Mouse (Mus musculus) kidney, postnatal 4 days (tissue): Measurements from ENCODE around the gene Zfp551.

Experiments
- DNase-seq, 2 experiments: peaks; one replicate each; pipeline ENCODE4 v3.0.0; 2021; ENCODE audit warnings: mixed read lengths in 2 of 2

The Zfp551 gene

GRCm38 (mm10) chr7:12422245-12422849, at the start of gene Zfp551:
Zfp551 (minus strand) TSS chr7:12422751.
- DNase-seq, result peak; percentile 76 to 83

- DNase-seq, result no peak
Observed at GRCm38 (mm10) chr7:12422855-12423254, 304 bp upstream of the Zfp551 start.

- DNase-seq, result peak; percentile 3 to 12
Observed at GRCm38 (mm10) chr7:12421741-12422140, 810 bp downstream of the Zfp551 start.

GRCm38 (mm10) chr7:12369173-12369572, 53.4 kb downstream of the Zfp551 start, which contains the start of gene Vmn1r84:
Vmn1r84 (minus strand) TSS chr7:12369273.
- no peak for DNase-seq
